Mouse (Mus musculus): ENCODE measurements around the gene Mettl13. TPM values are rescaled to one million over a fixed set of nuclear protein-coding genes. Genes with fewer than 3 reads are reported as not detected.

Mettl13 gene
- polyA plus RNA-seq, 1 experiment from 2014 or later: 9.1 TPM

DNA sequence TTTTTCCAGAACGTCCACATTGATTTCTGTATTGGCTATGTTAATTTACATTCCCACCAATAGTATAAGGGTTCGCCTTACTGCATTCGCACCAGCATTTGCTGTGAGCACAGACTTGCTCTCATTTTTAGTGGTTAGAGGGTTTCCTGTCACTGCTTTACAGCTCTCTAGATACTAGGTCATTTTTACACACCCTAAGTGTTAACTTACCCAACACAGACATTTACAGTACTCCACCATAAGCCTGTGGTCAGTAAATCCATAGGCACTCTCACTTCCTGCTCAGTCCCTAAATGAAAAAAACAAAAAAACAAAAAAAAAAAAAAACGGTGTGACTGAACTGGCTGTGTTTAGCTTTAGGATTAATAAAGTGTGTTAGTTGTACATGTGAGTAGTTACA is 37.9 kb upstream of the Mettl13 start:
- 72% methylated on average over 4 of the region's 4 CpGs for WGBS
- no peak for DNase-seq (ENCODE audit: low spot score)

GRCm38 (mm10) chr1:162582884-162583283 is 34.5 kb upstream of the Mettl13 start:
- no peak for ATAC-seq (ENCODE audit: low FRiP score, low TSS enrichment)

More for the DNA sequence above, 37.9 kb upstream of the Mettl13 start:
- Histone ChIP-seq H3K4me3 (ENCODE audit: low read depth, low read length) (no peak overlapping the region), H3K27me3 (ENCODE audit: control insufficient read depth, insufficient read depth, low read length) (no peaks in the 10 kb centered on the region), H3K9me3 (ENCODE audit: control insufficient read depth, low read length) (no peaks in the 10 kb centered on the region), H3K4me2 (replicated peaks; ENCODE audit: low read depth) (no peak overlapping the region), H3K9ac (ENCODE audit: low read length) (no peak overlapping the region), H3K27ac (replicated peaks) (no peak overlapping the region), H3K4me1 (replicated peaks; ENCODE audit: control insufficient read depth, insufficient read depth) (no peaks in the 10 kb centered on the region), H3K36me3 (ENCODE audit: control insufficient read depth, insufficient read depth, low read length) (peaks cover 2% of the 10 kb centered on the region; the same call in 1 of the 2 replicates)
- no peak for ATAC-seq (ENCODE audit: low FRiP score, low TSS enrichment)
- no peak for TF ChIP-seq CTCF (IDR thresholded peaks at IDR 0.05; ENCODE audit: low read depth)
- TF ChIP-seq EP300 (optimal IDR thresholded peaks at IDR 0.05): no peak

GRCm38 (mm10) chr1:162575098-162575497 is 26.7 kb upstream of the Mettl13 start:
- H3K9me3 ChIP-seq (ENCODE audit: control insufficient read depth, low read length): no peaks in the 10 kb centered on the region
- no peak for ATAC-seq (ENCODE audit: low FRiP score, low TSS enrichment)
- no peaks in the 10 kb centered on the region for H3K27me3 ChIP-seq (ENCODE audit: control insufficient read depth, insufficient read depth, low read length)
- H3K4me1 ChIP-seq (replicated peaks; ENCODE audit: control insufficient read depth, insufficient read depth): no peaks in the 10 kb centered on the region
- TF ChIP-seq EP300 (optimal IDR thresholded peaks at IDR 0.05): no peak
- TF ChIP-seq CTCF (IDR thresholded peaks at IDR 0.05; ENCODE audit: low read depth): 0 out of 2 replicates have a peak, but pooled peaks have one; percentile 20
- H3K9ac ChIP-seq (ENCODE audit: low read length): no peak overlapping the region
- 98% methylated on average over 3 of the region's 3 CpGs for WGBS
- no peak overlapping the region for H3K4me3 ChIP-seq (ENCODE audit: low read depth, low read length)
- H3K4me2 ChIP-seq (replicated peaks; ENCODE audit: low read depth): no peak overlapping the region
- no peak for DNase-seq (ENCODE audit: low spot score)
- peaks cover 9% of the 10 kb centered on the region; the same call in 1 of the 2 replicates for H3K36me3 ChIP-seq (ENCODE audit: control insufficient read depth, insufficient read depth, low read length)
- no peak overlapping the region for H3K27ac ChIP-seq (replicated peaks)

More at GRCm38 (mm10) chr1:162582884-162583283, 34.5 kb upstream of the Mettl13 start:
- Histone ChIP-seq H3K27ac (replicated peaks) (no peak overlapping the region), H3K36me3 (ENCODE audit: control insufficient read depth, insufficient read depth, low read length) (peaks cover 8% of the 10 kb centered on the region; the same call in 1 of the 2 replicates), H3K27me3 (ENCODE audit: control insufficient read depth, insufficient read depth, low read length) (no peaks in the 10 kb centered on the region), H3K4me2 (replicated peaks; ENCODE audit: low read depth) (no peak overlapping the region), H3K4me1 (replicated peaks; ENCODE audit: control insufficient read depth, insufficient read depth) (no peaks in the 10 kb centered on the region), H3K9ac (ENCODE audit: low read length) (no peak overlapping the region), H3K9me3 (ENCODE audit: control insufficient read depth, low read length) (no peaks in the 10 kb centered on the region), H3K4me3 (ENCODE audit: low read depth, low read length) (no peak overlapping the region)
- 74% methylated on average over 2 of the region's 2 CpGs for WGBS
- TF ChIP-seq EP300 (optimal IDR thresholded peaks at IDR 0.05) (no peak), CTCF (IDR thresholded peaks at IDR 0.05; ENCODE audit: low read depth) (peak; percentile 58)
- no peak for DNase-seq (ENCODE audit: low spot score)

DNA sequence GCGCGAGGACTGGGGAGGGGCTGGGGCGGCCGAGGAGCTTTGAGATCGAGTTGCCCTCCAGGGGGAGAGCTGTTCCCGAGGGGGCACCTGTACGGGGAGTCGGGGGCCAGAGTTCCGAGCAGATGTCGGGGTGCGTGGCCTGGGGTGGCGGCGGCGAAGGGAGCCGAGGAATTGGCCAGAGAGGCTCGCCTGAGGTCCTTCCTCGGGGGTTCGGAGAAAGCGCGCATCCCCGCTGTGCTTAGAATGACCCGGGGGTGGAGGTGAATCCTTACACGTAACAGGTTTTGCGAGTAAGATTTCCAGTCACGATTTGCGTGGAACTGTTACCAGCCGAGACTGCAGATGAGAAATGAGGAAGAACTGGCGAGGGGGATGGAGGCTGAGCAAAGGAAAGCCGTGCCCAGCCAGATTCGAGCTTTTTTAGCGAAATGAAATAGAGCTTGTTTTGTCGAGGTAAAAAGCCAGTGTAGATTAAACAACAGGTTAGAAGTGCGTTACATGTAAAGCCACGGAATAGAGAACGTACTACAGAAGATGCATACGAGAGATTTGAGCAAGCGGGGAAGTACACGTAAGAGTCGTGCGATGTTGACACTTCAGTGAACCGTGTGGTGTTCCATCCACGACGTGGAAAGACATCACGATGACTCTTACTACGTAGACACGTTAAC is 22.7 kb upstream of the Mettl13 start:
- peak overlapping the region; percentile 87 for H3K27ac ChIP-seq (replicated peaks)
- peak overlapping the region; percentile 77 for H3K4me2 ChIP-seq (replicated peaks; ENCODE audit: low read depth)
- DNase-seq (ENCODE audit: low spot score): peak; percentile 18
- no peaks in the 10 kb centered on the region for H3K4me1 ChIP-seq (replicated peaks; ENCODE audit: control insufficient read depth, insufficient read depth)
- peak overlapping the region; percentile 94 for H3K9ac ChIP-seq (ENCODE audit: low read length)
- H3K27me3 ChIP-seq (ENCODE audit: control insufficient read depth, insufficient read depth, low read length): no peaks in the 10 kb centered on the region
- TF ChIP-seq EP300 (optimal IDR thresholded peaks at IDR 0.05) (no peak), CTCF (IDR thresholded peaks at IDR 0.05; ENCODE audit: low read depth) (no peak)
- H3K4me3 ChIP-seq (ENCODE audit: low read depth, low read length): peak overlapping the region; percentile 99
- H3K9me3 ChIP-seq (ENCODE audit: control insufficient read depth, low read length): no peaks in the 10 kb centered on the region
- H3K36me3 ChIP-seq (ENCODE audit: control insufficient read depth, insufficient read depth, low read length): peaks cover 3% of the 10 kb centered on the region; the same call in 1 of the 2 replicates
- WGBS: under 1% methylated on average over 46 of the region's 46 CpGs
- ATAC-seq (ENCODE audit: low FRiP score, low TSS enrichment): peak; percentile 1; the same call in 1 of the 2 replicates

GRCm38 (mm10) chr1:162570260-162570748 is 22.0 kb upstream of the Mettl13 start, which contains the start of gene Vamp4:
Gene Vamp4, plus strand, starts transcription at chr1:162570515.
- DNase-seq (ENCODE audit: low spot score): peak; percentile 95
- H3K9me3 ChIP-seq (ENCODE audit: control insufficient read depth, low read length): no peaks in the 10 kb centered on the region
- WGBS: under 1% methylated on average over 33 of the region's 43 CpGs
- H3K9ac ChIP-seq (ENCODE audit: low read length): peak within 1 kb of the TSS; percentile 94
- H3K4me2 ChIP-seq (replicated peaks; ENCODE audit: low read depth): peak within 1 kb of the TSS; percentile 77
- ATAC-seq (ENCODE audit: low FRiP score, low TSS enrichment): peak; percentile 99
- TF ChIP-seq EP300 (optimal IDR thresholded peaks at IDR 0.05) (no peak), CTCF (IDR thresholded peaks at IDR 0.05; ENCODE audit: low read depth) (peak; percentile 77)
- peak within 1 kb of the TSS; percentile 99 for H3K4me3 ChIP-seq (ENCODE audit: low read depth, low read length)
- H3K36me3 ChIP-seq (ENCODE audit: control insufficient read depth, insufficient read depth, low read length): peaks cover 3% of the 10 kb centered on the region; the same call in 1 of the 2 replicates
- peak within 1 kb of the TSS; percentile 87 for H3K27ac ChIP-seq (replicated peaks)
- H3K4me1 ChIP-seq (replicated peaks; ENCODE audit: control insufficient read depth, insufficient read depth): no peaks in the 10 kb centered on the region
- no peaks in the 10 kb centered on the region for H3K27me3 ChIP-seq (ENCODE audit: control insufficient read depth, insufficient read depth, low read length)

- Histone ChIP-seq H3K4me1 (replicated peaks; ENCODE audit: control insufficient read depth, insufficient read depth) (no peaks in the 10 kb centered on the region), H3K9me3 (ENCODE audit: control insufficient read depth, low read length) (no peaks in the 10 kb centered on the region), H3K4me3 (ENCODE audit: low read depth, low read length) (no peak overlapping the region), H3K4me2 (replicated peaks; ENCODE audit: low read depth) (no peak overlapping the region), H3K9ac (ENCODE audit: low read length) (no peak overlapping the region), H3K36me3 (ENCODE audit: control insufficient read depth, insufficient read depth, low read length) (no peaks in the 10 kb centered on the region), H3K27me3 (ENCODE audit: control insufficient read depth, insufficient read depth, low read length) (no peaks in the 10 kb centered on the region), H3K27ac (replicated peaks) (no peak overlapping the region)
- no peak for TF ChIP-seq EP300 (optimal IDR thresholded peaks at IDR 0.05)
- no peak for TF ChIP-seq CTCF (IDR thresholded peaks at IDR 0.05; ENCODE audit: low read depth)
- ATAC-seq (ENCODE audit: low FRiP score, low TSS enrichment): no peak
- WGBS: 45% methylated on average over 3 of the region's 3 CpGs
- no peak for DNase-seq (ENCODE audit: low spot score)
Measured at GRCm38 (mm10) chr1:162567351-162567750, 19.0 kb upstream of the Mettl13 start.
